Mouse (Mus musculus) spleen, postnatal 0 days (tissue): ENCODE results near the gene Fezf2. TPM values are rescaled to one million over a fixed set of nuclear protein-coding genes. Genes with fewer than 3 reads are reported as not detected.

ENCODE experiments used
- polyA plus RNA-seq: library from polyadenylated mRNA; unstranded; fragments of >200 nt; fragmentation: Nextera tagmentation; extraction: Ambion mirVana; gene quantifications from 2 replicates; pipeline ENCODE4 v1.2.1, GENCODE M21; 2015

Gene Fezf2
- polyA plus RNA-seq, result not detected in 2 replicates

DNA sequence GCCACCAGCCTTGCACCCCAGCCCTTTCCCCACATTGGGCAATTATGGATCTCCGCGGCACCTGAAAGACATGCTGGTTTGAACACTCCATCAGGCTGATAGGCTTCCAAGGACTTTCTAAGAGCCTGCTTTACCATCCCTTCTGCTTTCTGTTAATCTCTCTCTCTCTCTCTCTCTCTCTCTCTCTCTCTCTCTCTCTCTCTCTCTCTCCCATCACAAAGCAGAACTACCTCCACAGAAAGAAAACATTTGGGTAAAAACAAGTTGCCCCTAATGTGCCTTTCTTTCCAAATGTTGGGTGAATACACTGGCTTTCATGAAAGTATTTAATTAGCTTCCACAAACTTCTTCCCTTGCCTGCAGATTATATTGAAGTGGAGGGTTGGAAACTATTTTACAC, at the start of gene Fezf2:
TSS of gene Fezf2 (minus strand) at position 101 of the 400 bp plus-strand sequence.

Other genes with a start within 250 kb of the Fezf2 start
- 0.08 and 0.11 TPM in 2 replicates for gene Gm49355, start 64.2 kb downstream of the Fezf2 start, polyA plus RNA-seq
- gene 3830406C13Rik, start 64.0 kb downstream of the Fezf2 start, polyA plus RNA-seq, result 36.2 and 42.4 TPM in 2 replicates